Mouse (Mus musculus) midbrain, embryonic 14.5 days (tissue): Measurements from ENCODE around the gene Popdc2. TPM values are rescaled to one million over a fixed set of nuclear protein-coding genes. Genes with fewer than 3 reads are reported as not detected.
A peak's percentile ranks its signal among the peaks of the same experiment; 100 is the strongest.

ENCODE experiments used
- ATAC-seq: fragments of 200-750 bp; cut with Nextera tagmentation; 2 replicates; pipeline ENCODE4 v1.8.0; 2017; ENCODE audit warnings: moderate number of reproducible peaks, moderate library complexity; ENCODE audit not compliant: low FRiP score, low TSS enrichment
- DNase-seq: peaks from one replicate; pipeline ENCODE4 v3.0.0-alpha.2; 2015
- H3K27ac ChIP-seq: fragments of 300-500 bp; sonication (generic); replicated peaks from 2 replicates; pipeline ENCODE4 v1.5.1; 2014; ENCODE audit warnings: mild to moderate bottlenecking, low read depth, low read length, moderate library complexity
- H3K27me3 ChIP-seq: fragments of 300-500 bp; sonication (generic); 2 replicates; pipeline ENCODE4 v1.6.1; 2014; ENCODE audit warnings: low read length, control low read depth, mixed read lengths; ENCODE audit not compliant: control insufficient read depth, insufficient read depth
- H3K36me3 ChIP-seq: fragments of 300-500 bp; sonication (generic); 2 replicates; pipeline ENCODE4 v1.6.1; 2014; ENCODE audit warnings: low read length, control low read depth; ENCODE audit not compliant: control insufficient read depth, insufficient read depth
- H3K4me1 ChIP-seq: fragments of 300-500 bp; sonication (generic); 2 replicates; pipeline ENCODE4 v1.6.1; 2014; ENCODE audit warnings: mild to moderate bottlenecking, antibody characterized with exemption, low read length, control low read depth; ENCODE audit not compliant: control insufficient read depth, insufficient read depth
- H3K4me2 ChIP-seq: fragments of 300-500 bp; sonication (generic); 2 replicates; pipeline ENCODE4 v1.6.1; 2014; ENCODE audit warnings: mild to moderate bottlenecking, low read length, moderate library complexity
- H3K4me3 ChIP-seq: fragments of 300-500 bp; sonication (generic); replicated peaks from 2 replicates; pipeline ENCODE4 v1.5.1; 2014; ENCODE audit warnings: low read depth, low read length
- H3K9ac ChIP-seq: fragments of 300-500 bp; sonication (generic); replicated peaks from 2 replicates; pipeline ENCODE4 v1.6.1; 2014; ENCODE audit warnings: mild to moderate bottlenecking, low read length, moderate library complexity
- H3K9me3 ChIP-seq: fragments of 300-500 bp; sonication (generic); 2 replicates; pipeline ENCODE4 v1.6.1; 2016; ENCODE audit warnings: low read length, control low read depth, mixed read lengths; ENCODE audit not compliant: control insufficient read depth
- WGBS: fragments of 180-500 bp; shearing (Covaris S2); extraction: QIAGEN DNeasy Blood & Tissue Kit; methylation state at CpG from one replicate; pipeline ENCODE4 v1.1.7; 2014; 5-methylcytosine and 5-hydroxymethylcytosine counted together
- polyA plus RNA-seq: library from polyadenylated mRNA; unstranded; fragments of >200 nt; fragmentation: Nextera tagmentation; extraction: Ambion mirVana; gene quantifications from 2 replicates; pipeline ENCODE4 v1.2.1, GENCODE M21; 2014

The Popdc2 gene
- polyA plus RNA-seq, 1 experiment from 2014 or later: 0.51 TPM

GRCm38 (mm10) chr16:38352031-38352430, 10.0 kb upstream of the Popdc2 start:
- Histone ChIP-seq H3K9ac (no peak overlapping the region), H3K9me3 (no peaks in the 10 kb centered on the region), H3K36me3 (peaks cover 34% of the 10 kb centered on the region), H3K4me1 (peaks cover 7% of the 10 kb centered on the region), H3K4me2 (no peak overlapping the region), H3K27ac (no peak overlapping the region), H3K4me3 (no peak overlapping the region), H3K27me3 (no peaks in the 10 kb centered on the region)
- 91% methylated on average over 7 of the region's 7 CpGs for WGBS
- no peak for ATAC-seq
- no peak for DNase-seq

- no peaks in the 10 kb centered on the region for H3K9me3 ChIP-seq
- peaks cover 2% of the 10 kb centered on the region for H3K4me1 ChIP-seq
- H3K27ac ChIP-seq: no peak overlapping the region
- no peak overlapping the region for H3K4me2 ChIP-seq
- no peaks in the 10 kb centered on the region for H3K27me3 ChIP-seq
- no peak overlapping the region for H3K4me3 ChIP-seq
- H3K36me3 ChIP-seq: peaks cover 34% of the 10 kb centered on the region
- DNase-seq (no peak), ATAC-seq (no peak)
- no peak overlapping the region for H3K9ac ChIP-seq
Observed at GRCm38 (mm10) chr16:38352851-38353250, 9.2 kb upstream of the Popdc2 start.

- Histone ChIP-seq H3K36me3 (peaks cover 34% of the 10 kb centered on the region), H3K4me3 (no peak overlapping the region), H3K9me3 (no peaks in the 10 kb centered on the region), H3K27ac (no peak overlapping the region), H3K4me2 (no peak overlapping the region), H3K9ac (no peak overlapping the region), H3K27me3 (no peaks in the 10 kb centered on the region), H3K4me1 (no peaks in the 10 kb centered on the region)
- WGBS: 93% methylated on average over 2 of the region's 2 CpGs
- no peak for DNase-seq
- no peak for ATAC-seq
Observed at GRCm38 (mm10) chr16:38353642-38354041, 8.4 kb upstream of the Popdc2 start.

GRCm38 (mm10) chr16:38354185-38354913, 7.7 kb upstream of the Popdc2 start:
- DNase-seq: no peak
- no peak overlapping the region for H3K4me3 ChIP-seq
- no peak overlapping the region for H3K27ac ChIP-seq
- H3K9ac ChIP-seq: no peak overlapping the region
- H3K9me3 ChIP-seq: no peaks in the 10 kb centered on the region
- ATAC-seq: no peak
- no peaks in the 10 kb centered on the region for H3K27me3 ChIP-seq
- no peak overlapping the region for H3K4me2 ChIP-seq
- WGBS: 93% methylated on average over 5 of the region's 5 CpGs
- H3K36me3 ChIP-seq: peaks cover 32% of the 10 kb centered on the region
- H3K4me1 ChIP-seq: no peaks in the 10 kb centered on the region

GRCm38 (mm10) chr16:38358256-38358812, 3.7 kb upstream of the Popdc2 start:
- Histone ChIP-seq H3K27me3 (no peaks in the 10 kb centered on the region), H3K4me2 (no peak overlapping the region), H3K36me3 (no peaks in the 10 kb centered on the region), H3K9me3 (no peaks in the 10 kb centered on the region), H3K9ac (no peak overlapping the region), H3K4me1 (0 out of 2 replicates have a peak, but pooled peaks cover 2% of the 10 kb centered on the region), H3K4me3 (no peak overlapping the region), H3K27ac (no peak overlapping the region)
- no peak for ATAC-seq
- 90% methylated on average over 6 of the region's 6 CpGs for WGBS
- DNase-seq: no peak

GRCm38 (mm10) chr16:38359241-38359640, 2.8 kb upstream of the Popdc2 start:
- H3K36me3 ChIP-seq: no peaks in the 10 kb centered on the region
- H3K27me3 ChIP-seq: no peaks in the 10 kb centered on the region
- H3K9ac ChIP-seq: no peak overlapping the region
- H3K4me1 ChIP-seq: 0 out of 2 replicates have a peak, but pooled peaks cover 2% of the 10 kb centered on the region
- ATAC-seq (no peak), DNase-seq (no peak)
- H3K9me3 ChIP-seq: no peaks in the 10 kb centered on the region
- no peak overlapping the region for H3K27ac ChIP-seq
- H3K4me3 ChIP-seq: no peak overlapping the region
- H3K4me2 ChIP-seq: no peak overlapping the region
- 95% methylated on average over 2 of the region's 2 CpGs for WGBS

GRCm38 (mm10) chr16:38359857-38360256, 2.2 kb upstream of the Popdc2 start:
- Histone ChIP-seq H3K36me3 (no peaks in the 10 kb centered on the region), H3K27ac (no peak overlapping the region), H3K4me2 (no peak overlapping the region), H3K4me3 (no peak overlapping the region), H3K9me3 (no peaks in the 10 kb centered on the region), H3K27me3 (no peaks in the 10 kb centered on the region), H3K9ac (no peak overlapping the region), H3K4me1 (0 out of 2 replicates have a peak, but pooled peaks cover 2% of the 10 kb centered on the region)
- DNase-seq: no peak
- 79% methylated on average over 3 of the region's 3 CpGs for WGBS
- no peak for ATAC-seq

- no peaks in the 10 kb centered on the region for H3K27me3 ChIP-seq
- no peak overlapping the region for H3K9ac ChIP-seq
- ATAC-seq (no peak), DNase-seq (peak; percentile 32)
- 10% methylated on average over 2 of the region's 2 CpGs for WGBS
- no peak overlapping the region for H3K4me2 ChIP-seq
- no peaks in the 10 kb centered on the region for H3K36me3 ChIP-seq
- no peak overlapping the region for H3K27ac ChIP-seq
- H3K4me1 ChIP-seq: 0 out of 2 replicates have a peak, but pooled peaks cover 2% of the 10 kb centered on the region
- H3K4me3 ChIP-seq: no peak overlapping the region
- H3K9me3 ChIP-seq: no peaks in the 10 kb centered on the region
Observed at GRCm38 (mm10) chr16:38360317-38360716, 1.7 kb upstream of the Popdc2 start.
